Mouse (Mus musculus) intestine, embryonic 16.5 days (tissue): Measurements from ENCODE around the gene Gbe1. TPM values are rescaled to one million over a fixed set of nuclear protein-coding genes. Genes with fewer than 3 reads are reported as not detected.

ENCODE experiments used
- ATAC-seq: fragments of 200-750 bp; cut with Nextera tagmentation; 2 replicates; pipeline ENCODE4 v1.8.0; 2017; ENCODE audit warnings: moderate TSS enrichment, moderate library complexity
- H3K27ac ChIP-seq: fragments of 300-500 bp; sonication (generic); 2 replicates; pipeline ENCODE4 v1.5.1; 2014; ENCODE audit warnings: mild to moderate bottlenecking, low read length
- H3K27me3 ChIP-seq: fragments of 300-500 bp; sonication (generic); replicated peaks from 2 replicates; pipeline ENCODE4 v1.6.1; 2014; ENCODE audit warnings: low read length, control low read depth, mixed read lengths; ENCODE audit not compliant: control insufficient read depth, insufficient read depth
- H3K36me3 ChIP-seq: fragments of 300-500 bp; sonication (generic); 2 replicates; pipeline ENCODE4 v1.6.1; 2014; ENCODE audit warnings: low read length, control low read depth; ENCODE audit not compliant: control insufficient read depth, insufficient read depth
- H3K4me1 ChIP-seq: fragments of 300-500 bp; sonication (generic); 2 replicates; pipeline ENCODE4 v1.6.1; 2014; ENCODE audit warnings: low read length, control low read depth, mixed read lengths; ENCODE audit not compliant: control insufficient read depth, insufficient read depth
- H3K4me2 ChIP-seq: fragments of 300-500 bp; sonication (generic); 2 replicates; pipeline ENCODE4 v1.6.1; 2014; ENCODE audit warnings: low read depth, low read length, control low read depth
- H3K4me3 ChIP-seq: fragments of 300-500 bp; sonication (generic); 2 replicates; pipeline ENCODE4 v1.5.1; 2014; ENCODE audit warnings: mild to moderate bottlenecking, low read length
- H3K9ac ChIP-seq: fragments of 300-500 bp; sonication (generic); 2 replicates; pipeline ENCODE4 v1.6.1; 2014; ENCODE audit warnings: low read depth, low read length
- H3K9me3 ChIP-seq: fragments of 300-500 bp; sonication (generic); 2 replicates; pipeline ENCODE4 v1.6.1; 2016; ENCODE audit warnings: low read length, control low read depth; ENCODE audit not compliant: control insufficient read depth
- WGBS: fragments of 180-500 bp; shearing (Covaris S2); extraction: QIAGEN DNeasy Blood & Tissue Kit; methylation state at CpG from one replicate; pipeline ENCODE4 v1.1.7; 2014; 5-methylcytosine and 5-hydroxymethylcytosine counted together
- polyA plus RNA-seq: library from polyadenylated mRNA; unstranded; fragments of >200 nt; fragmentation: Nextera tagmentation; extraction: Ambion mirVana; gene quantifications from 2 replicates; pipeline ENCODE4 v1.2.1, GENCODE M21; 2015

Gene Gbe1
- polyA plus RNA-seq, 1 experiment from 2014 or later = 27.2 TPM

- Histone ChIP-seq H3K36me3 (no peaks in the 10 kb centered on the region), H3K9me3 (no peaks in the 10 kb centered on the region), H3K9ac (no peak overlapping the region), H3K4me2 (no peak overlapping the region), H3K27ac (peak overlapping the region; percentile 31; the same call in 1 of the 2 replicates), H3K4me1 (peaks cover 8% of the 10 kb centered on the region; the same call in 1 of the 2 replicates), H3K27me3 (no peaks in the 10 kb centered on the region), H3K4me3 (no peak overlapping the region)
- 74% methylated on average over 6 of the region's 6 CpGs for WGBS
- peak; percentile 62 for ATAC-seq
Observed at GRCm38 (mm10) chr16:70328566-70328965, 14.8 kb downstream of the Gbe1 start.

GRCm38 (mm10) chr16:70329036-70329435 is 15.3 kb downstream of the Gbe1 start:
- Histone ChIP-seq H3K9ac (no peak overlapping the region), H3K36me3 (no peaks in the 10 kb centered on the region), H3K9me3 (no peaks in the 10 kb centered on the region), H3K4me3 (no peak overlapping the region), H3K4me1 (peaks cover 8% of the 10 kb centered on the region; the same call in 1 of the 2 replicates), H3K27me3 (no peaks in the 10 kb centered on the region), H3K27ac (peak overlapping the region; percentile 31; the same call in 1 of the 2 replicates), H3K4me2 (no peak overlapping the region)
- WGBS = 64% methylated on average over 10 of the region's 10 CpGs
- 0 out of 2 replicates have a peak, but pooled peaks have one; percentile 45 for ATAC-seq

- peak; percentile 78 for ATAC-seq
- no peaks in the 10 kb centered on the region for H3K27me3 ChIP-seq
- WGBS = 40% methylated on average over 6 of the region's 6 CpGs
- H3K4me2 ChIP-seq = no peak overlapping the region
- H3K4me1 ChIP-seq = peaks cover 8% of the 10 kb centered on the region; the same call in 1 of the 2 replicates
- H3K4me3 ChIP-seq = no peak overlapping the region
- no peak overlapping the region for H3K27ac ChIP-seq
- H3K9me3 ChIP-seq = no peaks in the 10 kb centered on the region
- no peaks in the 10 kb centered on the region for H3K36me3 ChIP-seq
- H3K9ac ChIP-seq = no peak overlapping the region
Observed at GRCm38 (mm10) chr16:70329471-70329870, 15.7 kb downstream of the Gbe1 start.

DNA sequence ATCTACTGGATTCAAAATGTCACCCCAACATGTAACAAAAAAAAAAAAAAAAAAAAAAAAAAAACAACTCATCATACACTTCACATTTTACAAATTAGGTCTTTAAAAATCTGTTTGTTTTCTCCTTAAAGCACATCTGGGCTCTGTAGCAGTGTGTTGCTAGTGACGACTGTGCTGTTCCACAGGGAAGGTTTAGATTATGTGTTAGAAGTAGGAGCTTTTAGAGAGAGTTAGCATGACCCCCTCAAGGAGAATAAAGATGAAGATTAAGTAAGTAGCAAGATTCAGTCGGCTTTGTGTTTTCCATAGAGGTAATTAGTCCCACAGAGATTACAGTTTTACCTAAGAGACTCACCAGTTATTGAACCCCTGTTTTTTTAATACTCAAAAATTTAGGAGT is 16.3 kb downstream of the Gbe1 start:
- H3K27ac ChIP-seq = no peak overlapping the region
- no peaks in the 10 kb centered on the region for H3K36me3 ChIP-seq
- no peak overlapping the region for H3K4me2 ChIP-seq
- peaks cover 8% of the 10 kb centered on the region; the same call in 1 of the 2 replicates for H3K4me1 ChIP-seq
- H3K4me3 ChIP-seq = no peak overlapping the region
- no peak for ATAC-seq
- 59% methylated on average over 2 of the region's 2 CpGs for WGBS
- no peaks in the 10 kb centered on the region for H3K27me3 ChIP-seq
- H3K9ac ChIP-seq = no peak overlapping the region
- no peaks in the 10 kb centered on the region for H3K9me3 ChIP-seq

- 92% methylated on average over 10 of the region's 10 CpGs for WGBS
- no peak for ATAC-seq
- Histone ChIP-seq H3K9me3 (no peaks in the 10 kb centered on the region), H3K27me3 (no peaks in the 10 kb centered on the region), H3K4me1 (peaks cover 8% of the 10 kb centered on the region; the same call in 1 of the 2 replicates), H3K4me3 (no peak overlapping the region), H3K36me3 (no peaks in the 10 kb centered on the region), H3K27ac (no peak overlapping the region), H3K4me2 (no peak overlapping the region), H3K9ac (no peak overlapping the region)
Observed at GRCm38 (mm10) chr16:70330626-70331275, 17.0 kb downstream of the Gbe1 start.

- WGBS = 85% methylated on average over 5 of the region's 5 CpGs
- H3K27ac ChIP-seq = no peak overlapping the region
- ATAC-seq = peak; percentile 52; the same call in 1 of the 2 replicates
Observed at GRCm38 (mm10) chr16:70334812-70335211, 21.1 kb downstream of the Gbe1 start.

DNA sequence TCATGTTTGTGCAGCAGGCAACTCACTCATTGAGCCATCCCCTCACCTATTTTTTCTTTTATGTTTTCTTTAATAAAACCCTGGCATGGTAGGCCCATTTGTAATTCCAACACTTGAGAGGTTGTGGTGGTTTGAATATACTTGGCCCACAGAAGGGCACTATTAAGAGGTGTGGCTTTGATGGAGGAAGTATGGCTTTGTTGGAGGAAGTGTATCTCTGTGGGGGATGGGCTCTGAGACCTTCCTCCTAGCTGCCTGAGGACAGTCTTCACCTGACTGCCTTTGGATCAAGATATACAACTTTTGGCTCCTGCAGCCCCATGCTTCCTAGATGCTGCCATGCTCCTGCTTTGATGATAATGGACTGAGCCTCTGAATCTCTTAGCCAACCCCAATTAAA is 21.7 kb downstream of the Gbe1 start:
- Histone ChIP-seq H3K4me2 (no peak overlapping the region), H3K36me3 (no peaks in the 10 kb centered on the region), H3K27ac (no peak overlapping the region), H3K4me3 (no peak overlapping the region), H3K27me3 (no peaks in the 10 kb centered on the region), H3K9ac (no peak overlapping the region), H3K4me1 (no peaks in the 10 kb centered on the region), H3K9me3 (no peaks in the 10 kb centered on the region)
- ATAC-seq = no peak

More at GRCm38 (mm10) chr16:70334812-70335211, 21.1 kb downstream of the Gbe1 start:
- Histone ChIP-seq H3K4me2 (no peak overlapping the region), H3K9ac (no peak overlapping the region), H3K9me3 (no peaks in the 10 kb centered on the region), H3K27me3 (no peaks in the 10 kb centered on the region), H3K4me3 (no peak overlapping the region), H3K36me3 (no peaks in the 10 kb centered on the region), H3K4me1 (no peaks in the 10 kb centered on the region)

DNA sequence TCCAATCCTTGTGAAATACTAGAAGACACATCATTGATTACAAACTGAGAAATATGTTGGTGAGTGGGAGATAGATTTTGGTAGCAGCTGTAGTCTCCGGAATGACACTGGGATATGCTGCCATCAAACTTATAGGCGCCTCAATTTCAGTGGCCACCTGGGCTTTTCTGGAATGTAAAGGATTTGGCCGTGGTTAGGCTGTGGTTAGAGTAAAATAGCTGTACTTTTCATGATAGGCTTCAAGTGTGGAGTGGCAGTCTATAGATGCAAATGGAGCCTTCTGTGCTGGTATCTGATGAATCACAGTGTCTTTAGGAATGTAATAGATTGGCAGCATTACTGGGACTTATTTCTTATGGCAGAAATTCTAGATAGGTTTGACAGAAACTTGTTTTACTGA is 23.9 kb downstream of the Gbe1 start:
- WGBS = 84% methylated on average over 3 of the region's 3 CpGs
- H3K36me3 ChIP-seq = no peaks in the 10 kb centered on the region
- no peaks in the 10 kb centered on the region for H3K27me3 ChIP-seq
- no peak overlapping the region for H3K27ac ChIP-seq
- no peaks in the 10 kb centered on the region for H3K4me1 ChIP-seq
- no peak overlapping the region for H3K4me3 ChIP-seq
- no peak for ATAC-seq
- no peaks in the 10 kb centered on the region for H3K9me3 ChIP-seq
- no peak overlapping the region for H3K9ac ChIP-seq
- no peak overlapping the region for H3K4me2 ChIP-seq

- H3K4me3 ChIP-seq = no peak overlapping the region
- no peaks in the 10 kb centered on the region for H3K4me1 ChIP-seq
- WGBS = 56% methylated on average over 1 of the region's 1 CpGs
- H3K4me2 ChIP-seq = no peak overlapping the region
- ATAC-seq = no peak
- no peaks in the 10 kb centered on the region for H3K36me3 ChIP-seq
- H3K9me3 ChIP-seq = no peaks in the 10 kb centered on the region
- no peak overlapping the region for H3K9ac ChIP-seq
- no peak overlapping the region for H3K27ac ChIP-seq
- no peaks in the 10 kb centered on the region for H3K27me3 ChIP-seq
Observed at GRCm38 (mm10) chr16:70344496-70344895, 30.7 kb downstream of the Gbe1 start.

- no peaks in the 10 kb centered on the region for H3K27me3 ChIP-seq
- no peak overlapping the region for H3K4me2 ChIP-seq
- WGBS = 81% methylated on average over 10 of the region's 10 CpGs
- no peaks in the 10 kb centered on the region for H3K36me3 ChIP-seq
- H3K9me3 ChIP-seq = no peaks in the 10 kb centered on the region
- H3K4me3 ChIP-seq = no peak overlapping the region
- ATAC-seq = no peak
- no peak overlapping the region for H3K9ac ChIP-seq
- H3K27ac ChIP-seq = no peak overlapping the region
- H3K4me1 ChIP-seq = no peaks in the 10 kb centered on the region
Observed at GRCm38 (mm10) chr16:70345607-70346006, 31.9 kb downstream of the Gbe1 start.
